Mouse (Mus musculus): ENCODE measurements around the gene Proz. TPM values are rescaled to one million over a fixed set of nuclear protein-coding genes. Genes with fewer than 3 reads are reported as not detected.
A peak's percentile ranks its signal among the peaks of the same experiment; 100 is the strongest.
"Not testable (repeated sequence)": the region's sequence is repeated elsewhere in the genome, so short reads cannot be mapped to it uniquely, and the experiment has no call there.

The Proz gene
- total RNA-seq (2021): not detected
- long read RNA-seq, experiment 1: 0 reads
- long read RNA-seq, experiment 2: 0 reads

GRCm38 (mm10) chr8:13060441-13061150 lies at the start of gene Proz:
TSS of gene Proz (plus strand) at chr8:13060914.
- DNase-seq (ENCODE audit: low spot score in 2 of 2): no peak

GRCm38 (mm10) chr8:13019560-13019959 lies 41.2 kb upstream of the Proz start:
- no peak for DNase-seq (ENCODE audit: low spot score in 2 of 2)

- no peak for DNase-seq (ENCODE audit: low spot score in 2 of 2)
Observed at GRCm38 (mm10) chr8:13021830-13022229, 38.9 kb upstream of the Proz start.

GRCm38 (mm10) chr8:13025487-13026224 lies 35.1 kb upstream of the Proz start, which contains the start of gene F7:
TSS of gene F7 (plus strand) at chr8:13026034.
- no peak for DNase-seq (ENCODE audit: low spot score in 2 of 2)

- DNase-seq (ENCODE audit: low spot score in 2 of 2): no peak
Observed at GRCm38 (mm10) chr8:13027615-13028014, 33.1 kb upstream of the Proz start.

DNA sequence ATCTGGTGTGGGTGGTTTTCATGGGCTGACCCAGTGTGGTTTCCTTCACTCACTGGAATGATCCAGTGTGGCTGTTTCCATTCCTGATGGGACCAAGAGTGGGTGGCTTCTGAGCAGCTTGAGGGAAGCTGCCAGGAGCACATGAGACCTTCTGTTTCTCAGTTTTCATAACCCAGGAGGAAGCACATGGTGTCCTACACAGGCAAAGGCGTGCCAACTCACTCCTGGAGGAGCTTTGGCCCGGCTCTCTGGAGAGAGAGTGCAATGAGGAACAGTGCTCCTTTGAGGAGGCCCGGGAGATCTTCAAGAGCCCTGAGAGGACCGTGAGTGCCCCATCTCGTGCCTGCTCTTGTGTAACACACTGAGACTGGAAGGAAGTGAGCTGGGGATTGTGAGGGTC lies 32.2 kb upstream of the Proz start:
- DNase-seq (ENCODE audit: low spot score in 2 of 2): no peak

DNA sequence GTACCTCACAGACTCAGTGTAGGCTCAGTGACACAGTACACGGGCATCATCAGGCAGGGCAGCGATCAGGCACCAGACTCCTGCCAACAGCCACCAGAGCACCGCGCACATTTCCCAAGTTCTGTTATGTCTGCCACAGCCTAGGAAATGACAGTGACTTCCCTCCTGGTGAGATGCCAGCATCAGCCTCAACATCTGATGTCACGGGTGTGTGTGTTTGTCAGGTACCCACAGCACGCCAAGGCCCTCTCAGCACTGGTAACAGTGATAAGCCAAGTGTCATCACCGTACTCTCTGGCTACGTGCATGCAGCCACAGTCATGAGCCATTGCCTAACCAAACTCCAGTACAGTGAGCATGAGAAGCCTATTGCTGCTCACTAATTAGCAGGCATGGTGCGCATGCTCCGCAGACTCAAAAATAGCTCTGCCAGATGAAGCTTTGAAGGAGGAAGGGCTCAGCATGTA lies 24.3 kb upstream of the Proz start:
- DNase-seq (ENCODE audit: low spot score in 2 of 2): no peak

- DNase-seq (ENCODE audit: low spot score in 2 of 2): no peak
Observed at GRCm38 (mm10) chr8:13037015-13037414, 23.7 kb upstream of the Proz start, which contains the start of gene F10. TSS of gene F10 (plus strand) at chr8:13037308.

- DNase-seq (ENCODE audit: low spot score in 2 of 2): peak in 1 of 2 experiments; percentile 10
Observed at GRCm38 (mm10) chr8:13037569-13037968, 23.1 kb upstream of the Proz start.

GRCm38 (mm10) chr8:13039054-13039453 lies 21.7 kb upstream of the Proz start:
- no peak for DNase-seq (ENCODE audit: low spot score in 2 of 2)

GRCm38 (mm10) chr8:13041459-13041858 lies 19.3 kb upstream of the Proz start:
- DNase-seq (ENCODE audit: low spot score in 2 of 2): no peak

DNA sequence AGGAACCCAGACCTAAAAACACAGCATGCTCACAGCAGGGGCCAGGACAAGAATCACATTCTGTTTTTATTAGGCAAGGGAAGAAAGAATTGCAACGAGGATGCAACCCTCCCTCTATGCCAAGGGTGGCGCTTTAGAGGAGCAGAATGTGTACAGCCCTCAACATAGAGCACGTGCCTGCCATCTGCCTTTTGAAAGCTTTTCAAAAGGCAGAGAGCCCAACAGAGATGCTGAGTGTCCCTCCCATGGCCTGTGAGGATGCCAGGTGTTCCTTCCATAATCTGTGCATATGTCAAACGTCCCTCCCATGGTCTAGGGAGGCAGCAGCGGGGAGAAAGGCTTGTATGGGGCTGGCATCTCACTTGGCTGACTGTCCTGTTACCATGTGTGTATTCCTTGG lies 13.1 kb upstream of the Proz start:
- DNase-seq (ENCODE audit: low spot score in 2 of 2): no peak

GRCm38 (mm10) chr8:13050550-13050949 lies 10.2 kb upstream of the Proz start:
- no peak for DNase-seq (ENCODE audit: low spot score in 2 of 2)

DNA sequence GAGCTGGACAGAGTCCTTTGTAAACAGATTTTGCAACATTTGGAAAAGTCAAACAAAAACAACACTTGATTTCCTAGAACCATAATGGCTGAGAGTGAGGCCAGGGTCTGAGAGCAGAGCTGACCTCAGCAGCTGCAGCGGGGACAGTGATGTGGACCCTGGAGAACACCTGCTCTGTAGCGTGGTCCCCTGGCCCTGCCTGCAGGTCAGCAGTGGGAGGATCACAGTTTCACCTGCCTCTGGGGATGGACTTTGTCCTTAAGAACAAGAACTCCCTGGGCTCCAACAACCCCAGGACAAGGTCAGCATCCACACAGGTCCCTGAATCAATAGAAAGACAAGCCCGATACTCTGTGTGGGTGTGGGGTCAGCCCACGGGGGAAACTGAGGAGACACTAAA lies 3.4 kb upstream of the Proz start:
- no peak for DNase-seq (ENCODE audit: low spot score in 2 of 2)

DNA sequence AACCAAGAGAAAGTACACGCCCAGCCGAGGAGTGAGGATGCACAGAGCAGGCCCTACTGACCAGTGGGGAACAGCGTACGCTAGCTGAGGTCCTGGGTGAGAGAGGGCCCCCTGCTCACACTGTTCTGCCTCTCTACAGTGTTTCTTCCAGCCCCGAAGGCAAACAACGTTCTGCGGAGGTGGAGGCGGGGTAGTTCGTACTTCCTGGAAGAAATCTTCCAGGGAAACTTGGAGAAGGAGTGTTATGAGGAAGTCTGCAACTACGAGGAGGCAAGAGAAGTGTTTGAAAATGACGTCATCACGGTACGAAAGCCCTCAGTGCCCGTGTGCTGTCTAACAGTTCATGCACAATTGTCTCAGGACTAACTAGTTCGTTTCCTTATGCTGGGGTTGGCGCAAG lies 2.4 kb downstream of the Proz start:
- no peak for DNase-seq (ENCODE audit: low spot score in 2 of 2)

GRCm38 (mm10) chr8:13073255-13073654 lies 12.5 kb downstream of the Proz start:
- no peak for DNase-seq (ENCODE audit: low spot score in 2 of 2)

DNA sequence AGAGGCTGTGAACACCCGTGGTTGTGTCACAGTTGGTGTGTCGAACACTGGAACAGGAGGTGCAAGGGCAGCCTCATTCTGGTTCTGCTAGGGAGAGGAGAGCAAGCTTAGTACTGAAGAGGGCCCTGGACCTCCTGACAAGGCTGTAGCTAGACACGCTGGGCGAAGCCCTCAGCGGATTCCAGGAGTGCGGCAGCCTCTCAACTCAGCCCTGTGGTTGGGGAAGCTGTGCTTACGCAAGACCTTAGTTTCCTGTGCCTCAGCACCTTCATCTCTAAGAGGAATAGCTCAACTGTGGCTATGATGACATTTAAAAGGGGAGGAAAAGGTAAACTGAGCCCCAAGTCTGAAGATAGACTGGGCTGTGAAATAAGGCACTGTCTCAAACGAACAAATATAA lies 14.3 kb downstream of the Proz start:
- no peak for DNase-seq (ENCODE audit: low spot score in 2 of 2)

DNA sequence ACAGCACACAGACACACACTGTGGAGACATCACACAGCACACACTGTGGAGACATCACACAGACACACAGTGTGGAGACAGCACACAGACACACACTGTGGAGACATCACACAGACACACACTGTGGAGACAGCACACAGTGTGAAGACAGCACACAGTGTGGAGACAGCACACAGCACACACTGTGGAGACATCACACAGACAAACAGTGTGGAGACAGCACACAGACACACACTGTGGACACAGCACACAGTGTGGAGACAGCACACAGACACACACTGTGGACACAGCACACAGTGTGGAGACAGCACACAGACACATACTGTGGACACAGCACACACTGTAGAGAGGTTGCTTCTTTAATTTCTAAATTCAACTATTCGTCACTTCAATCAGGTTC lies 14.9 kb downstream of the Proz start:
- not testable (repeated sequence) for DNase-seq (ENCODE audit: low spot score in 2 of 2)

GRCm38 (mm10) chr8:13077542-13077941 lies 16.8 kb downstream of the Proz start:
- DNase-seq (ENCODE audit: low spot score in 2 of 2): no peak

GRCm38 (mm10) chr8:13104691-13105086 lies 44.0 kb downstream of the Proz start:
- DNase-seq (ENCODE audit: low spot score in 2 of 2): peak; percentile 92 to 95

DNA sequence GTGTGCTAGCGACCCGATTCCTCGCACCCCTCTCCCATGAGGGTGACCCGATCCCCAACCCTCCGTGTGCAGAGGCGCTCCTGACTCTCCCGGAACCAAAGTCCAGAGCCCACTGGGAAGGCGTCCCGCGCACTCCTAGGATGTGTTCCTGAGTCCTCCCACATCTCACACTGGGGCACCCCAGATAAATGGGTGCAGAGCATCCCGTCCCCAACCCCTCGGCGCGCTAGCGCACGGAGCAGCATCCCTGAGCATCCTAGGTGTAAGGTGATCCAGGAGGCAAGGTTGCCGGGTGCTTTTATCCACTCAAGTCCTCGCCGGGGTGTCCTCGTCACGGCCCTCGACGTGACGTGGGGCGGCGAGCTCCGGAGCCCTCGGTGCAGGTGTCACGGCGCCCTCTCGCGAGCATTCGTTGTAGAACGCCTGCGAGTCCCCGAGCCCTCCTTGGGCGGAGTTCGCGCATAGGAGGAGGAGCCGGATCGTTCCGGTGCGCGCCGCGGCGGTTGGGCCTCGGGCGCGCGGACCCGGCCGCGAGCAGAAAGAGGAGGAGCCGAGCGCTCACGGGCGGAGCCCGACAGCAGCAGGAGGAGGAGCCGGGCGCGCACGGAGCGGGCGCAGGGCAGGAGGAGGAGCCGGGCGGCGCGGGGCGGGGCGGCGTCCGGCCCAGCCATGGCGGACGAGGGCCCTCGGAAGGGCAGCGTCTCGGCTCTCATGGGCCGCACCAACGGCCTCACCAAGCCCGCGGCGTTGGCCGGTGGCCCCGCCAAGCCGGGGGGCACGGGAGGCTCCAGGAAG lies 44.6 kb downstream of the Proz start, which contains the start of the genes Pcid2 and Cul4a:
Gene Pcid2, minus strand, starts transcription at position 373 of the 795 bp plus-strand sequence.
Gene Cul4a, plus strand, starts transcription at position 535 of the 795 bp plus-strand sequence.
- DNase-seq (ENCODE audit: low spot score in 2 of 2): peak; percentile 92 to 95

Data from adrenal gland, adult 18-20 months (tissue).